Mouse (Mus musculus) embryonic stem cell, embryonic (primary cell): ENCODE results near the gene Acot3.
"Not testable (repeated sequence)": the region's sequence is repeated elsewhere in the genome, so short reads cannot be mapped to it uniquely, and the experiment has no call there.

Experiments
- CTCF ChIA-PET, 4 experiments: fragments of 300-600 bp in 2 of 4; fragments of 350-600 bp in 2 of 4; sonication (Branson Sonifier 250); formaldehyde crosslinking; loops; one replicate each; lab custom pipeline; 2022; ENCODE audit warnings: inconsistent platforms in 2 of 4; lab: Charles Lee
- POLR2A ChIA-PET, 4 experiments: fragments of 300-600 bp in 2 of 4; fragments of 350-600 bp in 2 of 4; sonication (Branson Sonifier 250); formaldehyde crosslinking; loops; one replicate each; lab custom pipeline; 2022; ENCODE audit warnings: antibody characterized with exemption in 4 of 4, inconsistent platforms in 1 of 4; lab: Charles Lee

The Acot3 gene

GRCm38 (mm10) chr12:84067752-84068151, 15.8 kb downstream of the Acot3 start:
- POLR2A ChIA-PET: interaction anchor here in 1 of 4 experiments (1.6 kb wide), 1 partner anchor 168 kb away, joined by 4 read pairs; no protein-coding TSS in a partner anchor
- CTCF ChIA-PET: interaction anchor here in 3 of 4 experiments (0.6 to 2.1 kb wide), 3 partner anchors 74 to 367 kb away, joined by 3 to 5 read pairs (median 3); no protein-coding TSS in a partner anchor

GRCm38 (mm10) chr12:84068296-84068695, 16.4 kb downstream of the Acot3 start:
- ChIA-PET CTCF (interaction anchor here in 2 of 4 experiments (0.6 to 2.1 kb wide), 2 partner anchors 96 to 367 kb away, joined by 3 to 5 read pairs; no protein-coding TSS in a partner anchor), POLR2A (interaction anchor here in 1 of 4 experiments (1.6 kb wide), 1 partner anchor 167 kb away, joined by 4 read pairs; no protein-coding TSS in a partner anchor)

GRCm38 (mm10) chr12:84068986-84069385, 17.0 kb downstream of the Acot3 start, which contains the start of gene Acot5:
Acot5 (plus strand) TSS chr12:84069325.
- CTCF ChIA-PET: interaction anchor here in 1 of 4 experiments (2.1 kb wide), 1 partner anchor 97 kb away, joined by 5 read pairs; no protein-coding TSS in a partner anchor
- POLR2A ChIA-PET: interaction anchor here in 1 of 4 experiments (1.6 kb wide), 1 partner anchor 167 kb away, joined by 4 read pairs; no protein-coding TSS in a partner anchor

GRCm38 (mm10) chr12:84069582-84069981, 17.6 kb downstream of the Acot3 start:
- CTCF ChIA-PET: interaction anchor here in 1 of 4 experiments (2.1 kb wide), 1 partner anchor 98 kb away, joined by 5 read pairs; no protein-coding TSS in a partner anchor
- POLR2A ChIA-PET: not testable (repeated sequence)

- ChIA-PET POLR2A (no interaction called here), CTCF (no interaction called here)
These were observed 19.8 kb downstream of the Acot3 start for GRCm38 (mm10) chr12:84071696-84072095.

- ChIA-PET CTCF (interaction anchor here in 3 of 4 experiments (0.6 to 1.0 kb wide), 3 partner anchors 55 to 963 kb away, joined by 3 to 12 read pairs (median 3); no protein-coding TSS in a partner anchor), POLR2A (interaction anchor here in 1 of 4 experiments (0.6 kb wide), 1 partner anchor 75 kb away, joined by 3 read pairs; no protein-coding TSS in a partner anchor)
These were observed 25.5 kb downstream of the Acot3 start for GRCm38 (mm10) chr12:84077371-84077990.

- CTCF ChIA-PET: interaction anchor here in 1 of 4 experiments (0.6 kb wide), 1 partner anchor 174 kb away, joined by 3 read pairs; no protein-coding TSS in a partner anchor
- POLR2A ChIA-PET: no interaction called here
These were observed 31.9 kb downstream of the Acot3 start for GRCm38 (mm10) chr12:84083842-84084241.

GRCm38 (mm10) chr12:84084581-84084980, 32.6 kb downstream of the Acot3 start:
- CTCF ChIA-PET: interaction anchor here in 1 of 4 experiments (0.6 kb wide), 1 partner anchor 137 kb away, joined by 3 read pairs; no protein-coding TSS in a partner anchor
- POLR2A ChIA-PET: no interaction called here

- CTCF ChIA-PET, POLR2A ChIA-PET: not testable (repeated sequence)
These were observed 42.7 kb downstream of the Acot3 start for GRCm38 (mm10) chr12:84094666-84095065.

- ChIA-PET CTCF (no interaction called here), POLR2A (interaction anchor here in 2 of 4 experiments (0.7 to 1.5 kb wide), 2 partner anchors 32 to 148 kb away, joined by 3 read pairs; no protein-coding TSS in a partner anchor)
These were observed 47.7 kb downstream of the Acot3 start for GRCm38 (mm10) chr12:84099605-84100004.

- ChIA-PET CTCF (interaction anchor here in 2 of 4 experiments (0.6 to 1.3 kb wide), 4 partner anchors 10 to 172 kb away, joined by 3 to 5 read pairs (median 3); no protein-coding TSS in a partner anchor), POLR2A (interaction anchor here (0.6 to 1.5 kb wide), 9 partner anchors 10 to 688 kb away, joined by 3 to 5 read pairs (median 3); partner anchors contain the start of genes Acot1 (in 1 of the 4), Acot4 (in 1 of the 4) and Gm49366 (in 1 of the 4))
These were observed 48.1 kb downstream of the Acot3 start for GRCm38 (mm10) chr12:84100071-84100470.

GRCm38 (mm10) chr12:84100604-84101492, 48.9 kb downstream of the Acot3 start, which contains the start of gene Acot6:
Acot6 (plus strand) TSS chr12:84100654.
- POLR2A ChIA-PET: interaction anchor here in 3 of 4 experiments (0.6 to 1.5 kb wide), 13 partner anchors 9 to 1017 kb away, joined by 3 to 6 read pairs (median 3); partner anchors contain the start of genes Acot1 (in 1 of the 3), Acot4 (in 1 of the 3) and Gm49366 (in 1 of the 3)
- CTCF ChIA-PET: interaction anchor here in 2 of 4 experiments (0.6 to 1.3 kb wide), 4 partner anchors 9 to 171 kb away, joined by 3 to 5 read pairs (median 3); no protein-coding TSS in a partner anchor

- ChIA-PET CTCF (interaction anchor here in 1 of 4 experiments (1.0 to 1.3 kb wide), 2 partner anchors 8 to 12 kb away, joined by 3 to 5 read pairs; no protein-coding TSS in a partner anchor), POLR2A (interaction anchor here in 2 of 4 experiments (0.6 to 1.5 kb wide), 6 partner anchors 9 to 1017 kb away, joined by 3 to 6 read pairs (median 4); no protein-coding TSS in a partner anchor)
These were observed 49.5 kb downstream of the Acot3 start for GRCm38 (mm10) chr12:84101493-84101845.

GRCm38 (mm10) chr12:84107012-84107411, 55.1 kb downstream of the Acot3 start:
- ChIA-PET POLR2A (interaction anchor here in 2 of 4 experiments (0.7 to 1.2 kb wide), 3 partner anchors 34 to 388 kb away, joined by 3 to 5 read pairs (median 3); no protein-coding TSS in a partner anchor), CTCF (no interaction called here)

GRCm38 (mm10) chr12:84107692-84108091, 55.7 kb downstream of the Acot3 start:
- CTCF ChIA-PET: interaction anchor here in 2 of 4 experiments (0.6 kb wide), 2 partner anchors 327 to 1248 kb away, joined by 6 to 11 read pairs; no protein-coding TSS in a partner anchor
- POLR2A ChIA-PET: interaction anchor here in 2 of 4 experiments (0.6 to 1.2 kb wide), 4 partner anchors 35 to 299 kb away, joined by 3 to 5 read pairs (median 4); no protein-coding TSS in a partner anchor

GRCm38 (mm10) chr12:84109924-84110323, 58.0 kb downstream of the Acot3 start:
- ChIA-PET POLR2A (interaction anchor here in 1 of 4 experiments (0.8 kb wide), 1 partner anchor 9 kb away, joined by 6 read pairs; no protein-coding TSS in a partner anchor), CTCF (interaction anchor here in 2 of 4 experiments (0.6 to 1.4 kb wide), 5 partner anchors 9 to 57 kb away, joined by 3 to 7 read pairs (median 3); partner anchors contain the start of gene Acot6 (in 1 of the 2))
